Mouse (Mus musculus) CH12.LX (cell line): Measurements from ENCODE around the gene U2af2.

Experiments
- CHD1 ChIP-seq: IDR thresholded peaks from 2 replicates; pipeline ENCODE4 v1.6.1; 2012; ENCODE audit warnings: low read depth, low read length, improper control_type of control experiment, inconsistent platforms
- CTCF ChIP-seq, 2 experiments: IDR thresholded peaks in 1 of 2; conservative IDR thresholded peaks in 1 of 2; 2 replicates each; pipeline ENCODE4 v1.5.1; 2011 to 2012; ENCODE audit warnings: low read depth in 2 of 2, low read length in 2 of 2, improper control_type of control experiment in 1 of 2, inconsistent platforms in 1 of 2, mild to moderate bottlenecking in 1 of 2, moderate library complexity in 1 of 2
- ELF1 ChIP-seq: IDR thresholded peaks from 2 replicates; pipeline ENCODE4 v1.6.1; 2014; ENCODE audit warnings: low read depth, mild to moderate bottlenecking, inconsistent platforms, low read length, improper control_type of control experiment
- ETS1 ChIP-seq: conservative IDR thresholded peaks from 2 replicates; pipeline ENCODE4 v1.6.1; 2012; ENCODE audit warnings: low read depth, mild to moderate bottlenecking, inconsistent platforms, low read length, improper control_type of control experiment, moderate library complexity
- GABPA ChIP-seq: IDR thresholded peaks from 2 replicates; pipeline ENCODE4 v1.6.1; 2012; ENCODE audit warnings: low read depth, low read length, improper control_type of control experiment, inconsistent platforms; ENCODE audit not compliant: insufficient replicate concordance
- MAX ChIP-seq: IDR thresholded peaks from 2 replicates; pipeline ENCODE4 v1.6.1; 2011; ENCODE audit warnings: low read length, improper control_type of control experiment
- MAZ ChIP-seq: IDR thresholded peaks from 2 replicates; pipeline ENCODE4 v1.6.1; 2012; ENCODE audit warnings: low read depth, mild to moderate bottlenecking, inconsistent platforms, low read length, improper control_type of control experiment, moderate library complexity
- MXI1 ChIP-seq: IDR thresholded peaks from 2 replicates; pipeline ENCODE4 v1.6.1; 2011; ENCODE audit warnings: mild to moderate bottlenecking, low read depth, low read length, improper control_type of control experiment
- POLR2A ChIP-seq: IDR thresholded peaks from 2 replicates; pipeline ENCODE4 v1.6.1; 2011; ENCODE audit warnings: low read depth, mild to moderate bottlenecking, improper control_type of control experiment, low read length
- POLR2AphosphoS2 ChIP-seq: IDR thresholded peaks from 2 replicates; pipeline ENCODE4 v1.6.1; 2011; ENCODE audit warnings: low read depth, low read length, improper control_type of control experiment
- USF1 ChIP-seq: IDR thresholded peaks from 2 replicates; pipeline ENCODE4 v1.6.1; 2014; ENCODE audit warnings: low read depth, mild to moderate bottlenecking, inconsistent platforms, low read length, improper control_type of control experiment
- USF2 ChIP-seq: conservative IDR thresholded peaks from 2 replicates; pipeline ENCODE4 v1.6.1; 2011; ENCODE audit warnings: low read depth, low read length, improper control_type of control experiment

DNA sequence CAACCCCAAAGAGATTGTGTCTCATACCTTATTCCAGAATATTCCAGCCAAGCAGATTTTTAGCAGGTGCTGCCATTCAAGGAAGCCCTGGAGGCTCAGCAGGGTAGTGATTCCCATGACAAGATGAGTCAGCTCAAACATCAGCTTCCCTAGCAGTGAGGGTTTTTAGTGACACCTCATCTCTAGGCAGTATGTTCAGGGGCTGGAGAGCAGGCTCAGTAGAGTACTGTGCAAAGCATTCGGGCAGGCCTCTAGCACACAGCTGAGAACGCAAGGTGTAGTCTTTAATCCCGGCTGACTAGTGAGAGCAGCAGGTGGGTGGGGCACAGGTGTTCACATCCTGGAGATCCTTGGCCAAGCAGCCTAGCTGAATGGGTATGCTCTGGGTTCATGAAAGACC lies 37.9 kb downstream of the U2af2 start:
- no peak for TF ChIP-seq CTCF (conservative IDR thresholded peaks at IDR 0.05 in 1 of 2, IDR thresholded peaks at IDR 0.05 in 1 of 2; ENCODE audit: low read depth in 2 of 2, low read length in 2 of 2)
- no peak for TF ChIP-seq GABPA
- no peak for TF ChIP-seq USF1
- no peak for TF ChIP-seq MAZ
- no peak for TF ChIP-seq MXI1
- TF ChIP-seq CHD1: no peak
- TF ChIP-seq ETS1: no peak
- no peak for TF ChIP-seq POLR2A
- TF ChIP-seq ELF1: no peak
- TF ChIP-seq USF2: no peak
- TF ChIP-seq MAX: no peak
- TF ChIP-seq POLR2AphosphoS2: no peak
